Mouse (Mus musculus): ENCODE data around the gene Mmd2. TPM values are rescaled to one million over a fixed set of nuclear protein-coding genes. Genes with fewer than 3 reads are reported as not detected.

Gene Mmd2
- polyA plus RNA-seq (2015; fragmentation: Illumina TruSeq; extraction: RNeasy Lipid Tissue Mini Kit (QIAGEN cat#74804); ENCODE audit: insufficient read depth, low replicate concordance) = not detected

DNA sequence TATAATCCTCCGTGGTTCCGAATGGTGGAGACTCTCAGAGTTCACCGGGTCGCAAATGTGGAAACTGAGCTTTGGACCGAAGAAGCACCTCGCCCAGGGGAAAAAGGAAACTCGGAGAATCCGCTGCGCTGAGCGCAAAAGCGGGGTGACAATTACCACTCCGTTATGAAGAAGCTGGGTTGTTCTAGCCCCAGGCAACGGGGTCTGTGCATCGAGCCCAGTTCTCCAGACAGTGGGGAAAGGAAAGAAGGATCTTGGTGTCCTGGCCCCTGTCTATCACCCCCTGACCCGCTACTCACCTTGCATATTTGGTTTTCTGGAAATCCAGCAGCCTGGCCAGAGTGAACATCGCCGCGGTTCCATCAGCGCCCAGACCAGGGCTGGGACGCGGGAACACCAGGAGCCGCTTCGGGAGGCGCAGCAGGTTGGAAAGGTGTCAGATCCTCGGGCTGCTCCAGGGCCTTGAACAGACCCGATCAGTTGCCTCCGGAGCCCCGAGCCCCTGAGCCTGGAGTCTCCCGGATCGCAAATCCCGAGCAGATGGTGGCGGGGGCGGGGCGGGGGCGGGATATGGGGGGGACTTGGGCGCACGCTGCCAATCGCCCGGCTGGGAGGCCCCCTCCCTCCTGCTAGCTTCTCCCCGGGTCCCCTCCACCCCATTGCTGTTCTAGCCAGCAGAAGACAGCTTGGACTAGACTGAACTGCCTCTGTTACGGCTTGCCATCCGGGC lies at the start of gene Mmd2:
Gene Mmd2 (minus strand): TSS at position 542 of the 730 bp plus-strand sequence.

DNA sequence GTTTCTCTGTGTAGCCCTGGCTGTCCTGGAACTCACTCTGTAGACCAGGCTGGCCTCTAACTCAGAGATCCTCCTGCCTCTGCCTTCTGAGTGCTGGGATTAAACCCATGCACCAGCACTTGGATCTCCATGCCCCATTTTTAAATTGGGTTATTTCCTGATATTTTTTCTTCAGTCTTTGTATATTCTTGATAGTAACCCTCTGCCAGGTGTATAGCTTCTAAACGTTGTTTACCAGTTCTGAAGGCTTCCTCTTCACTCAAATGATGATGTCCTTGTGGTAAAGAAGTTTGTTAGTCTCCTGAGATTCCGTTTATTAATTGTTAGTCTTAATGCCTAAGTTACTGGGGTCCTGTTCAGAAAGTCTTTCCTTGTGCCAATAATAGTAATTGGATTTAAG lies 18.8 kb upstream of the Mmd2 start, which contains the start of gene Wipi2:
Gene Wipi2 (plus strand): TSS at position 301 of the 400 bp plus-strand sequence.

DNA sequence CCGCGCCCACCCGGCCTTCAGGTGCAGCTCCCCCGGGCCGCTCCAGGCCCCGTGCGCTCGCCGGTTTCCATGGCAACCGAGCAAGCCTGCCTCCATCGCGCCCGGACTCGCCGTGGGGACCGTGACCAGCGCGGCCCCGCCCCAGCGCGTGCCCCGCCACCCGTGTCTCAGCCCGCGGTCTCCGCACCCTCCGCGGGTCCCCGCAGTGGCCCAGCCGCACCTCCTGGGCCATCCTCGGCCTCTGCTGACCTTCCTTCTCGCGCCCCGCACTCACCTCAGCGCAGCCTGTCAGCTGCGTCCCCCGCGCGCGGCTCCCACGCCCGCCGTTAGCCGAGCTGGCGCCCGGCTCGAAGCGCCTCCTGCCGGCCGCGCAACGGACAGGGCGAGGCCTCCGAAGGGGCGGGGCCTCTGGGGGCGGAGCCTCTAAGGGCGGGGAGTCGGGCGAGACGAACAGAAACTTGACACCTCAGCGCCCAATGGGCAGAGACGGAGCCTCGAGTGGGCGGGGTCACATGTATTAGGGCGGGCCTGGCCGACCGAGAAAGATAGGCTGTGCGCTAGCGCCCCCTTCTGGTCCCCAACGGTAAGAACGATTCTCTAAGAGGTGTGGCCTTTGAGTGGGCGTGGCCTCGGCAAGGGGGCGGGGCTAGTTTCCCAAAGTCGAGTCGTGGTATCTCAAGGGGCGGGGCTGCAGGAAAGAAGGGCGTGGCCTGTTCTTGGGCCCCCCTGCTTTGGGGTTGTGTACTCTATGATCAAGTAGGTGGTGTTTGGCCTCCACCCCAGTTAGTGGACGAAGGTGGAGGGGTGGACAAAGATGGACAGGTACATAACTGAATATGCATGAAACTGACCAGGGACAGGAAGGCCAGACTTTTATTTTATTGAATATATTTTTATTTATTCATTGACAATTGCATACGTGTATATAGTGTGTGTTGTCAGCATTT lies 57.6 kb downstream of the Mmd2 start, which contains the start of gene Radil:
Gene Radil (minus strand): TSS at position 393 of the 947 bp plus-strand sequence.

GRCm38 (mm10) chr5:142529915-142530314 lies 78.7 kb downstream of the Mmd2 start, which contains the start of gene Papolb:
TSS of gene Papolb (minus strand) at chr5:142530076.

Other genes with a start within 250 kb of the Mmd2 start
- 25.3 TPM for gene Foxk1, start 207.3 kb downstream of the Mmd2 start, polyA plus RNA-seq (2015; fragmentation: Illumina TruSeq; extraction: RNeasy Lipid Tissue Mini Kit (QIAGEN cat#74804); ENCODE audit: insufficient read depth, low replicate concordance)
- gene Ap5z1, start 144.9 kb downstream of the Mmd2 start, polyA plus RNA-seq (2015; fragmentation: Illumina TruSeq; extraction: RNeasy Lipid Tissue Mini Kit (QIAGEN cat#74804); ENCODE audit: insufficient read depth, low replicate concordance) = 11.6 TPM
- gene Papolb, start 78.7 kb downstream of the Mmd2 start, polyA plus RNA-seq (2015; fragmentation: Illumina TruSeq; extraction: RNeasy Lipid Tissue Mini Kit (QIAGEN cat#74804); ENCODE audit: insufficient read depth, low replicate concordance) = not detected
- 0.29 TPM for gene Radil, start 57.7 kb downstream of the Mmd2 start, polyA plus RNA-seq (2015; fragmentation: Illumina TruSeq; extraction: RNeasy Lipid Tissue Mini Kit (QIAGEN cat#74804); ENCODE audit: insufficient read depth, low replicate concordance)
- gene Wipi2, start 18.9 kb upstream of the Mmd2 start, polyA plus RNA-seq (2015; fragmentation: Illumina TruSeq; extraction: RNeasy Lipid Tissue Mini Kit (QIAGEN cat#74804); ENCODE audit: insufficient read depth, low replicate concordance) = 42.7 TPM
- gene Slc29a4, start 83.7 kb upstream of the Mmd2 start, polyA plus RNA-seq (2015; fragmentation: Illumina TruSeq; extraction: RNeasy Lipid Tissue Mini Kit (QIAGEN cat#74804); ENCODE audit: insufficient read depth, low replicate concordance) = 2.5 TPM
- 6.3 TPM for gene Tnrc18, start 208.9 kb upstream of the Mmd2 start, polyA plus RNA-seq (2015; fragmentation: Illumina TruSeq; extraction: RNeasy Lipid Tissue Mini Kit (QIAGEN cat#74804); ENCODE audit: insufficient read depth, low replicate concordance)